Mouse (Mus musculus): ENCODE results near the gene Myh11. TPM values are rescaled to one million over a fixed set of nuclear protein-coding genes. Genes with fewer than 3 reads are reported as not detected.
"Not testable (repeated sequence)": the region's sequence is repeated elsewhere in the genome, so short reads cannot be mapped to it uniquely, and the experiment has no call there.

Myh11 gene
- polyA plus RNA-seq, 1 experiment from 2014 or later, result 15.1 TPM

GRCm38 (mm10) chr16:14156312-14156711 is 134.9 kb downstream of the Myh11 start:
- Histone ChIP-seq H3K4me1 (ENCODE audit: insufficient read depth, low read depth, low read length) (peaks cover 11% of the 10 kb centered on the region), H3K27ac (ENCODE audit: low read length) (0 out of 2 replicates have a peak overlapping the region, but pooled peaks have one; percentile 27)
- WGBS, result 82% methylated on average over 6 of the region's 6 CpGs

GRCm38 (mm10) chr16:14155638-14156037 is 135.5 kb downstream of the Myh11 start:
- H3K4me2 ChIP-seq (replicated peaks; ENCODE audit: low read depth, low read length); DNase-seq (ENCODE audit: low spot score); ATAC-seq; H3K9me3 ChIP-seq (ENCODE audit: low read length); H3K27me3 ChIP-seq (replicated peaks; ENCODE audit: insufficient read depth, low read length); H3K9ac ChIP-seq (replicated peaks; ENCODE audit: low read depth); H3K27ac ChIP-seq (ENCODE audit: low read length); H3K4me3 ChIP-seq (ENCODE audit: low read depth, low read length): not testable (repeated sequence)
- Histone ChIP-seq H3K4me1 (ENCODE audit: insufficient read depth, low read depth, low read length) (peaks cover 11% of the 10 kb centered on the region), H3K36me3 (ENCODE audit: insufficient read depth, low read length) (peaks cover 22% of the 10 kb centered on the region; the same call in 1 of the 2 replicates)
- WGBS, result 89% methylated on average over 1 of the region's 2 CpGs

More at GRCm38 (mm10) chr16:14156312-14156711, 134.9 kb downstream of the Myh11 start:
- DNase-seq (ENCODE audit: low spot score) (no peak), ATAC-seq (no peak)
- Histone ChIP-seq H3K9ac (replicated peaks; ENCODE audit: low read depth) (no peak overlapping the region), H3K27me3 (replicated peaks; ENCODE audit: insufficient read depth, low read length) (no peaks in the 10 kb centered on the region), H3K9me3 (ENCODE audit: low read length) (no peaks in the 10 kb centered on the region), H3K4me2 (replicated peaks; ENCODE audit: low read depth, low read length) (no peak overlapping the region), H3K4me3 (ENCODE audit: low read depth, low read length) (no peak overlapping the region), H3K36me3 (ENCODE audit: insufficient read depth, low read length) (peaks cover 16% of the 10 kb centered on the region; the same call in 1 of the 2 replicates)
- TF ChIP-seq EP300 (IDR thresholded peaks at IDR 0.05) (no peak), CTCF (IDR thresholded peaks at IDR 0.05) (no peak)

- TF ChIP-seq CTCF (IDR thresholded peaks at IDR 0.05) (no peak), EP300 (IDR thresholded peaks at IDR 0.05) (no peak)
- peaks cover 24% of the 10 kb centered on the region; the same call in 1 of the 2 replicates for H3K36me3 ChIP-seq (ENCODE audit: insufficient read depth, low read length)
- WGBS, result 83% methylated on average over 4 of the region's 4 CpGs
These were observed 139.5 kb downstream of the Myh11 start for GRCm38 (mm10) chr16:14151718-14152117.

GRCm38 (mm10) chr16:14147712-14148111 is 143.5 kb downstream of the Myh11 start:
- ATAC-seq (no peak), DNase-seq (ENCODE audit: low spot score) (no peak)
- Histone ChIP-seq H3K36me3 (ENCODE audit: insufficient read depth, low read length) (peaks cover 40% of the 10 kb centered on the region), H3K4me2 (replicated peaks; ENCODE audit: low read depth, low read length) (no peak overlapping the region), H3K9ac (replicated peaks; ENCODE audit: low read depth) (no peak overlapping the region), H3K4me1 (ENCODE audit: insufficient read depth, low read depth, low read length) (no peaks in the 10 kb centered on the region), H3K9me3 (ENCODE audit: low read length) (no peaks in the 10 kb centered on the region), H3K27ac (ENCODE audit: low read length) (no peak overlapping the region), H3K4me3 (ENCODE audit: low read depth, low read length) (no peak overlapping the region), H3K27me3 (replicated peaks; ENCODE audit: insufficient read depth, low read length) (no peaks in the 10 kb centered on the region)
- TF ChIP-seq CTCF (IDR thresholded peaks at IDR 0.05) (peak; percentile 46), EP300 (IDR thresholded peaks at IDR 0.05) (no peak)

More at GRCm38 (mm10) chr16:14151718-14152117, 139.5 kb downstream of the Myh11 start:
- DNase-seq (ENCODE audit: low spot score), result no peak
- no peaks in the 10 kb centered on the region for H3K27me3 ChIP-seq (replicated peaks; ENCODE audit: insufficient read depth, low read length)
- H3K4me1 ChIP-seq (ENCODE audit: insufficient read depth, low read depth, low read length), result no peaks in the 10 kb centered on the region
- ATAC-seq, result no peak
- no peak overlapping the region for H3K4me3 ChIP-seq (ENCODE audit: low read depth, low read length)
- H3K4me2 ChIP-seq (replicated peaks; ENCODE audit: low read depth, low read length), result no peak overlapping the region
- H3K27ac ChIP-seq (ENCODE audit: low read length), result no peak overlapping the region
- H3K9ac ChIP-seq (replicated peaks; ENCODE audit: low read depth), result no peak overlapping the region
- no peaks in the 10 kb centered on the region for H3K9me3 ChIP-seq (ENCODE audit: low read length)

MicroRNA genes within 50 kb of the gene (microRNA counts, 519-probe panel; counts per million panel counts)
- 4,361 counts per million, percentile 45 among the panel's probes with 10 or more counts for microRNA mmu-miR-484

Small RNAs within 50 kb of the gene (microRNA-seq; reads per million reads assigned to microRNA genes)
- 2,120 reads per million, percentile 84 among the genes with 10 or more reads in this experiment for gene Mir484

Other genes with a start within 250 kb of the Myh11 start
- 37.7 TPM in 2 replicates for gene Nde1, start 128.1 kb downstream of the Myh11 start, polyA plus RNA-seq (2015; fragmentation: Nextera tagmentation; extraction: Ambion mirVana)
- 13.2 and 14.0 TPM in 2 replicates for gene Marf1, start 128.0 kb downstream of the Myh11 start, polyA plus RNA-seq (2015; fragmentation: Nextera tagmentation; extraction: Ambion mirVana)
- gene Fopnl, start 26.0 kb upstream of the Myh11 start, polyA plus RNA-seq (2015; fragmentation: Nextera tagmentation; extraction: Ambion mirVana), result 89.2 and 91.4 TPM in 2 replicates
- 5.0 and 7.2 TPM in 2 replicates for gene Abcc1, start 70.2 kb upstream of the Myh11 start, polyA plus RNA-seq (2015; fragmentation: Nextera tagmentation; extraction: Ambion mirVana)